Mouse (Mus musculus) stomach, postnatal 0 days (tissue): ENCODE data around the gene Yod1. TPM values are rescaled to one million over a fixed set of nuclear protein-coding genes. Genes with fewer than 3 reads are reported as not detected.
A peak's percentile ranks its signal among the peaks of the same experiment; 100 is the strongest.

Source experiments
- ATAC-seq: fragments of 200-750 bp; cut with Nextera tagmentation; 2 replicates; pipeline ENCODE4 v1.8.0; 2017; ENCODE audit not compliant: low FRiP score, low TSS enrichment
- DNase-seq: peaks from one replicate; pipeline ENCODE4 v3.0.0-alpha.2; 2016; ENCODE audit warnings: low spot score
- H3K27ac ChIP-seq: fragments of 300-500 bp; sonication (generic); replicated peaks from 2 replicates; pipeline ENCODE4 v1.5.1; 2014; ENCODE audit warnings: mild to moderate bottlenecking, control low read depth
- H3K27me3 ChIP-seq: fragments of 300-500 bp; sonication (generic); 2 replicates; pipeline ENCODE4 v1.6.1; 2014; ENCODE audit warnings: low read length; ENCODE audit not compliant: control insufficient read depth, insufficient read depth
- H3K36me3 ChIP-seq: fragments of 300-500 bp; sonication (generic); 2 replicates; pipeline ENCODE4 v1.6.1; 2014; ENCODE audit warnings: low read length, mixed read lengths; ENCODE audit not compliant: control insufficient read depth, insufficient read depth
- H3K4me1 ChIP-seq: fragments of 300-500 bp; sonication (generic); replicated peaks from 2 replicates; pipeline ENCODE4 v1.6.1; 2014; ENCODE audit warnings: antibody characterized with exemption; ENCODE audit not compliant: control insufficient read depth, insufficient read depth
- H3K4me2 ChIP-seq: fragments of 300-500 bp; sonication (generic); replicated peaks from 2 replicates; pipeline ENCODE4 v1.6.1; 2014; ENCODE audit warnings: low read depth, mild to moderate bottlenecking, control low read depth, moderate library complexity
- H3K4me3 ChIP-seq: fragments of 300-500 bp; sonication (generic); 2 replicates; pipeline ENCODE4 v1.5.1; 2014; ENCODE audit warnings: low read depth, low read length, control low read depth
- H3K9ac ChIP-seq: fragments of 300-500 bp; sonication (generic); 2 replicates; pipeline ENCODE4 v1.6.1; 2014; ENCODE audit warnings: mild to moderate bottlenecking, low read length, control low read depth, mixed read lengths
- H3K9me3 ChIP-seq: fragments of 300-500 bp; sonication (generic); 2 replicates; pipeline ENCODE4 v1.6.1; 2016; ENCODE audit warnings: low read length; ENCODE audit not compliant: control insufficient read depth
- CTCF ChIP-seq: IDR thresholded peaks from 2 replicates; pipeline ENCODE4 v1.5.1; 2016; ENCODE audit warnings: antibody characterized with exemption, low read depth, mild to moderate bottlenecking, moderate library complexity
- EP300 ChIP-seq: optimal IDR thresholded peaks from 2 replicates; pipeline ENCODE3; 2016; ENCODE audit warnings: antibody characterized with exemption
- WGBS: fragments of 180-500 bp; shearing (Covaris S2); extraction: QIAGEN DNeasy Blood & Tissue Kit; methylation state at CpG from one replicate; pipeline ENCODE4 v1.1.7; 2014; 5-methylcytosine and 5-hydroxymethylcytosine counted together
- polyA plus RNA-seq: library from polyadenylated mRNA; unstranded; fragments of >200 nt; fragmentation: Nextera tagmentation; extraction: Ambion mirVana; gene quantifications from 2 replicates; pipeline ENCODE4 v1.2.1, GENCODE M21; 2015

Gene Yod1
- polyA plus RNA-seq, 1 experiment from 2014 or later: 24.2 TPM

GRCm38 (mm10) chr1:130699937-130700633 lies 17.0 kb upstream of the Yod1 start:
- Histone ChIP-seq H3K9me3 (no peaks in the 10 kb centered on the region), H3K27me3 (no peaks in the 10 kb centered on the region), H3K4me3 (no peak overlapping the region), H3K4me1 (no peaks in the 10 kb centered on the region), H3K4me2 (no peak overlapping the region), H3K9ac (no peak overlapping the region), H3K36me3 (peaks cover 17% of the 10 kb centered on the region), H3K27ac (no peak overlapping the region)
- TF ChIP-seq EP300 (no peak), CTCF (no peak)
- DNase-seq: no peak
- ATAC-seq: no peak
- 93% methylated on average over 10 of the region's 10 CpGs for WGBS

GRCm38 (mm10) chr1:130701976-130702375 lies 15.2 kb upstream of the Yod1 start:
- DNase-seq (no peak), ATAC-seq (no peak)
- Histone ChIP-seq H3K36me3 (peaks cover 24% of the 10 kb centered on the region), H3K9ac (no peak overlapping the region), H3K4me2 (no peak overlapping the region), H3K9me3 (no peaks in the 10 kb centered on the region), H3K27me3 (no peaks in the 10 kb centered on the region), H3K4me3 (no peak overlapping the region), H3K4me1 (no peaks in the 10 kb centered on the region), H3K27ac (no peak overlapping the region)
- TF ChIP-seq EP300 (no peak), CTCF (no peak)
- WGBS: 98% methylated on average over 11 of the region's 11 CpGs

GRCm38 (mm10) chr1:130703613-130704012 lies 13.5 kb upstream of the Yod1 start:
- Histone ChIP-seq H3K9ac (no peak overlapping the region), H3K4me1 (no peaks in the 10 kb centered on the region), H3K9me3 (no peaks in the 10 kb centered on the region), H3K36me3 (peaks cover 24% of the 10 kb centered on the region), H3K27me3 (no peaks in the 10 kb centered on the region), H3K4me3 (no peak overlapping the region), H3K27ac (0 out of 2 replicates have a peak overlapping the region, but pooled peaks have one; percentile 24), H3K4me2 (no peak overlapping the region)
- DNase-seq (peak; percentile 34), ATAC-seq (peak; percentile 66)
- WGBS: 61% methylated on average over 2 of the region's 2 CpGs
- TF ChIP-seq CTCF: no peak
- no peak for TF ChIP-seq EP300

- H3K4me1 ChIP-seq: no peaks in the 10 kb centered on the region
- H3K36me3 ChIP-seq: peaks cover 4% of the 10 kb centered on the region; the same call in 1 of the 2 replicates
- no peak overlapping the region for H3K27ac ChIP-seq
- H3K9me3 ChIP-seq: no peaks in the 10 kb centered on the region
- no peak overlapping the region for H3K4me3 ChIP-seq
- no peaks in the 10 kb centered on the region for H3K27me3 ChIP-seq
- WGBS: 90% methylated on average over 22 of the region's 22 CpGs
- TF ChIP-seq CTCF (no peak), EP300 (no peak)
- no peak for ATAC-seq
- no peak for DNase-seq
- H3K4me2 ChIP-seq: no peak overlapping the region
- no peak overlapping the region for H3K9ac ChIP-seq
These were observed 6.6 kb upstream of the Yod1 start for GRCm38 (mm10) chr1:130710283-130711080.

- Histone ChIP-seq H3K4me3 (no peak overlapping the region), H3K9me3 (no peaks in the 10 kb centered on the region), H3K27me3 (no peaks in the 10 kb centered on the region), H3K4me2 (0 out of 2 replicates have a peak overlapping the region, but pooled peaks have one; percentile 99), H3K9ac (no peak overlapping the region), H3K36me3 (no peaks in the 10 kb centered on the region), H3K4me1 (no peaks in the 10 kb centered on the region; the same call in 1 of the 2 replicates), H3K27ac (no peak overlapping the region)
- TF ChIP-seq EP300: no peak
- no peak for TF ChIP-seq CTCF
- no peak for ATAC-seq
- WGBS: 66% methylated on average over 4 of the region's 4 CpGs
- no peak for DNase-seq
These were observed 3.1 kb upstream of the Yod1 start for GRCm38 (mm10) chr1:130714046-130714445.
